Mouse (Mus musculus): ENCODE results near the gene Rab40c. TPM values are rescaled to one million over a fixed set of nuclear protein-coding genes. Genes with fewer than 3 reads are reported as not detected.

The Rab40c gene
- total and polyA plus RNA-seq, 2 experiments from 2014 or later: 38.9 to 42.1 TPM

DNA sequence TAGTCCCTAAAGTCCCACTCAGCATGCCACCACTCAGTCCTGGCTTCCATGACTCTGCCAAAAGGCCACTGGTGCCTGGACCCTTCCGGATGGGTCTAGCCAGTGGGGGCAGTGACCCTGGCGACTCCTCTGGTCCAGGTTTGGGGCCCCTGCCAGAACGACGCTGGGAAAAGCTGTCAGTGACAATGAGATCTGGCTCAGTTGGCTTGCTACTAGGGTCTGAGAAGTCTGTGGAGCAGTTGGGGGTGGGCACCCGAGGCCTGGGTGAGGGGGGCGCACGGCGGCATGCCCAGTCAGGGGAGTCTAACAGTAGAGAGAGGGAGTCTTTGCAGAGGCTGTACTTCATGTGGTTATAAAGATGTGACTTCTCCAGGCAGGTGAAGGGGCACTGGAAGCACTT is 28.5 kb upstream of the Rab40c start:
- H3K9ac ChIP-seq (replicated peaks; ENCODE audit: low read length, poor library complexity, severe bottlenecking): no peak overlapping the region
- H3K9me3 ChIP-seq (ENCODE audit: low read length): no peaks in the 10 kb centered on the region
- H3K4me1 ChIP-seq (ENCODE audit: insufficient read depth, low read length): no peaks in the 10 kb centered on the region
- H3K27me3 ChIP-seq (ENCODE audit: insufficient read depth, low read length): peaks cover 31% of the 10 kb centered on the region
- DNase-seq (ENCODE audit: low spot score) (no peak), ATAC-seq (ENCODE audit: low FRiP score) (no peak)
- no peak overlapping the region for H3K27ac ChIP-seq (ENCODE audit: low read depth, low read length)
- TF ChIP-seq CTCF (IDR thresholded peaks at IDR 0.05): no peak
- 77% methylated on average over 8 of the region's 8 CpGs for WGBS
- H3K4me3 ChIP-seq (ENCODE audit: low read depth, low read length): no peak overlapping the region
- no peak overlapping the region for H3K4me2 ChIP-seq (ENCODE audit: low read depth, low read length, poor library complexity, severe bottlenecking)
- no peaks in the 10 kb centered on the region for H3K36me3 ChIP-seq (ENCODE audit: insufficient read depth, low read length)

DNA sequence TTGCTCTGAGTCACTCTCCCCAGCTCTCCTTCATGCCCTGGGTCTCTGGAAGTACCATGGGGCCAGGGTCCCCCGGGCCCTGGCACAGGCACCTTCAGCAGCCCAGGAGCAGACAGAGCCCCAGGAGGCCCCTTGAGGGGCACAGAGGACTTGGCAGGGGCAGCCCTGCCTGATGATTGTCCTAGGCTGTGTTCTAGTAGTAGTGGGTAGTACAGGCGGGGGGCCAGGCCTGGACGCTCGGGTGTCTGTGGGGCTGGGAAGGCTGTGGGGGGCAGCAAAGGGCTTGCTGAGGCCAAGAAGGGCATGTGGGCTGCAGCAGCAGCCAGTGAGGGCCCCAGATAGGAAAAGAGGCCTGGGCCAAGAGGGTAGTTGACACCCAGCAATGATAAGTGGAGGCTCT is 28.0 kb upstream of the Rab40c start:
- no peak overlapping the region for H3K4me3 ChIP-seq (ENCODE audit: low read depth, low read length)
- WGBS: 81% methylated on average over 4 of the region's 4 CpGs
- no peak for TF ChIP-seq CTCF (IDR thresholded peaks at IDR 0.05)
- no peaks in the 10 kb centered on the region for H3K4me1 ChIP-seq (ENCODE audit: insufficient read depth, low read length)
- no peak overlapping the region for H3K9ac ChIP-seq (replicated peaks; ENCODE audit: low read length, poor library complexity, severe bottlenecking)
- ATAC-seq (ENCODE audit: low FRiP score) (no peak), DNase-seq (ENCODE audit: low spot score) (no peak)
- no peak overlapping the region for H3K27ac ChIP-seq (ENCODE audit: low read depth, low read length)
- H3K36me3 ChIP-seq (ENCODE audit: insufficient read depth, low read length): no peaks in the 10 kb centered on the region
- H3K27me3 ChIP-seq (ENCODE audit: insufficient read depth, low read length): peaks cover 26% of the 10 kb centered on the region
- no peak overlapping the region for H3K4me2 ChIP-seq (ENCODE audit: low read depth, low read length, poor library complexity, severe bottlenecking)
- H3K9me3 ChIP-seq (ENCODE audit: low read length): no peaks in the 10 kb centered on the region

DNA sequence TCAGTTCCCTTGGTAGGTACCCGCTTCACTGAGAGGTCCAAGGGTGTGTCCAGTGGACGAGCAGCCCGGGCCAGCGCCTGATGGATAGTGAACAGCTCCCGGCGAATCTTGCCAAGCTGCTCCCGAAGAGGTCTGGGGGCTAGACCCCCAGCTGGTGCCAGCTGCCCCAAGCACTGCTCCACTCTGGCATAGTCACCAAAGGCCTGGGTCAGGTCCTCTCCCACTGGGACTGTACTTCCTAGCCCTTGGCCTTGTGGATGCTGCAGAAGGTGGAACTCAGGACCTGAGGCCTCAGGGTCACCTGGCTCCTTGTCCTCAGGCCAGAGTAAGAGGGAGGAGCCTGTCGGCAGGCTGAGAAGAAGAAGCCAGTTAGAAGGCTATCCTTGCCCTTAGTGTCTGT is 27.4 kb upstream of the Rab40c start:
- Histone ChIP-seq H3K27me3 (ENCODE audit: insufficient read depth, low read length) (peaks cover 20% of the 10 kb centered on the region), H3K27ac (ENCODE audit: low read depth, low read length) (no peak overlapping the region), H3K36me3 (ENCODE audit: insufficient read depth, low read length) (no peaks in the 10 kb centered on the region), H3K4me2 (ENCODE audit: low read depth, low read length, poor library complexity, severe bottlenecking) (no peak overlapping the region), H3K9ac (replicated peaks; ENCODE audit: low read length, poor library complexity, severe bottlenecking) (no peak overlapping the region), H3K9me3 (ENCODE audit: low read length) (no peaks in the 10 kb centered on the region), H3K4me3 (ENCODE audit: low read depth, low read length) (no peak overlapping the region), H3K4me1 (ENCODE audit: insufficient read depth, low read length) (no peaks in the 10 kb centered on the region)
- WGBS: 89% methylated on average over 8 of the region's 8 CpGs
- ATAC-seq (ENCODE audit: low FRiP score) (no peak), DNase-seq (ENCODE audit: low spot score) (no peak)
- no peak for TF ChIP-seq CTCF (IDR thresholded peaks at IDR 0.05)

DNA sequence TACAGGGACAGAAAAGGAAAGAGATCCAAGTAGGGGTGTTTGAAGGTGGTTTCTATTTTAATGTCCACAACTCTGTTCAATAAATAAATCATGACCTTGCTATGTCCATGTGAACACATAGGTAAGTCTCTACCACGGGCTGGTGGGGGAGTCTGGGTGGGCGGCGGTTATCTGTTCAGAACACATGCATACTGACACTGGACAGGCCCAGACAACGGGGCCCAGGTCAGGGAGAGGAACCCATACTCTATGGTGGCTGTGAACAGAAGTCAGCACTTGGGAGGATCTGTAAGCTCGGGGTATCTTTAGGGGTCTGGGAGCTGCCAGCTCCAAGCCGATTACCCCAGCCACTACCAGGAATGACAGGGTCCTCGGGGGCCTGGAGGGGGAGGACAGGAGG is 26.8 kb upstream of the Rab40c start:
- Histone ChIP-seq H3K9ac (replicated peaks; ENCODE audit: low read length, poor library complexity, severe bottlenecking) (no peak overlapping the region), H3K9me3 (ENCODE audit: low read length) (no peaks in the 10 kb centered on the region), H3K27ac (ENCODE audit: low read depth, low read length) (no peak overlapping the region), H3K4me1 (ENCODE audit: insufficient read depth, low read length) (no peaks in the 10 kb centered on the region), H3K4me3 (ENCODE audit: low read depth, low read length) (no peak overlapping the region), H3K4me2 (ENCODE audit: low read depth, low read length, poor library complexity, severe bottlenecking) (no peak overlapping the region), H3K36me3 (ENCODE audit: insufficient read depth, low read length) (no peaks in the 10 kb centered on the region), H3K27me3 (ENCODE audit: insufficient read depth, low read length) (peaks cover 15% of the 10 kb centered on the region)
- DNase-seq (ENCODE audit: low spot score) (no peak), ATAC-seq (ENCODE audit: low FRiP score) (no peak)
- no peak for TF ChIP-seq CTCF (IDR thresholded peaks at IDR 0.05)
- 74% methylated on average over 7 of the region's 7 CpGs for WGBS

DNA sequence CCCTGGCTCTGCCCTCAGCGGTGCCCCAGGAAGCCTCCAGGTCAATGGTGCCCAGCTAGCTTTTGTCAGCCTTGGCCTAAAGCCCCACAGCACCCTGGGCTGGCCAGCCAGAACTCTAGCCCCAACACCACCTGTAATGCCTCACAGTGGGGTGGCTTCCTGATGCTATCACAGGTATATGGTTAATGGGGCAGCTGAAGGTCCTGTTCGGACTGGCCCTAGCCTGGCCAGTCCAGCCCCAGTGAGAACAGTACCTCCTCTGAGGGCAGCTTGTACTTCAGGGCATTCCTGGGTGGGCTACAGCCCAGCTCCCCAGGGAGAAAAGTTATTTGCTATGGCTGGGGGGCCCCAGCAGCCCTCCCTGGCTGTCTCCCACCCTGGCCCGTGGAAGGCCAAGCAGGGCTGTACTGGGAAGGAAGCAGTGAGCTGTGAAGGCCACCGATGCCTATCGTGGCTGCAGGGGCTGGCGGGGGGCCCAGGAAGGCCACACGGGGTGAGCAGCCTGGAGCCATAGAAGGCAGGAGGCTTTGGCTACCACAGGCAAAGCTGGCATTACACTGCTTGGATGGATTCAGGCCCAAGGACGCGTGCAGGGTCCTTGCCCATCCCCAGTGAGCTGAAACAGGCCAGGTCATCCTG is 26.1 kb upstream of the Rab40c start:
- H3K4me1 ChIP-seq (ENCODE audit: insufficient read depth, low read length): peaks cover 7% of the 10 kb centered on the region; the same call in 1 of the 2 replicates
- H3K27ac ChIP-seq (ENCODE audit: low read depth, low read length): no peak overlapping the region
- no peak overlapping the region for H3K9ac ChIP-seq (replicated peaks; ENCODE audit: low read length, poor library complexity, severe bottlenecking)
- H3K9me3 ChIP-seq (ENCODE audit: low read length): no peaks in the 10 kb centered on the region
- no peak for TF ChIP-seq CTCF (IDR thresholded peaks at IDR 0.05)
- no peaks in the 10 kb centered on the region for H3K36me3 ChIP-seq (ENCODE audit: insufficient read depth, low read length)
- DNase-seq (ENCODE audit: low spot score): no peak
- WGBS: 48% methylated on average over 9 of the region's 9 CpGs
- H3K4me3 ChIP-seq (ENCODE audit: low read depth, low read length): no peak overlapping the region
- peaks cover 8% of the 10 kb centered on the region; the same call in 1 of the 2 replicates for H3K27me3 ChIP-seq (ENCODE audit: insufficient read depth, low read length)
- H3K4me2 ChIP-seq (ENCODE audit: low read depth, low read length, poor library complexity, severe bottlenecking): no peak overlapping the region
- no peak for ATAC-seq (ENCODE audit: low FRiP score)

DNA sequence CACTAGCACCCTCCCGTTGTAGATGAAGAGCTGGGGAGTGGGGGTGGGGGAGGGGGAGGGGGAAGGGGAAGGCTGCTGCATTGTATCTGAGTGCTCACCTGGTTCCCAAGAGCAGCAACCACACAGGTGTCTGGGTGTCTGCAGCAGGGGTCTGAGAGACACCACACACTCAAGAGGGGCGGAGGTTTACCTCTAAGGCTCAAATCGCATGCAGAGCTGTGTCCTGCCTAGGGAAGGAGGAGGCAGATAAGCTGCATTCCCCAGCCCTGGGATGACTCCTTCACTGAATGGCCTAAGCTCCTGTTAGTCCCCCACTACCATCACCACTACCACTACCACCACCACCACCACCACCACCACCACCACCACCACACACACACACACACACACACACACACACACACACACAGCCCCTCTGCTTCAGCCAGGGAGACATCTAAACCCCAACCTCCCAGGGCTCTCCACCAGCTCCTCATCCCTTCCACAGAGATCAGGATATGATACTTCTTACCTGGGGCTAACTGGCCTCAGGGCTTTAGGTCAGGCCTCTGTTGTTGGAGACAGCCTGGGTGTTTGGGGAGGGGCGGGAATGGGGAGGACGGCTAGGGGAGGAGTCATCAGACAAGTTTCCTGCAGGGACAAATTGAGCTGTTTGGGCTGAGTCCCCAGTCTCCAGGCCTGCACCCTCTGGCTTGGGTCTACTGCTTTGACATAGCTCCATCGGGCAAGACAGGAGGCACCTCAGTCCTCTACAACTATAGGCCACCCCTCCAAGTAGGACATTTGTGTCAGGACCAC is 25.0 kb upstream of the Rab40c start, which contains the start of the genes Pigq and Nhlrc4:
Gene Pigq (minus strand): TSS at position 571 of the 798 bp plus-strand sequence.
Gene Nhlrc4 (minus strand): TSS at position 596 of the 798 bp plus-strand sequence.
- 56% methylated on average over 6 of the region's 6 CpGs for WGBS
- ATAC-seq (ENCODE audit: low FRiP score) (no peak), DNase-seq (ENCODE audit: low spot score) (no peak)
- Histone ChIP-seq H3K4me3 (ENCODE audit: low read depth, low read length) (no peak within 1 kb of the TSS), H3K27ac (ENCODE audit: low read depth, low read length) (no peak within 1 kb of the TSS), H3K4me1 (ENCODE audit: insufficient read depth, low read length) (peaks cover 8% of the 10 kb centered on the region; the same call in 1 of the 2 replicates), H3K4me2 (ENCODE audit: low read depth, low read length, poor library complexity, severe bottlenecking) (no peak within 1 kb of the TSS), H3K36me3 (ENCODE audit: insufficient read depth, low read length) (no peaks in the 10 kb centered on the region), H3K27me3 (ENCODE audit: insufficient read depth, low read length) (no peaks in the 10 kb centered on the region), H3K9me3 (ENCODE audit: low read length) (no peaks in the 10 kb centered on the region), H3K9ac (replicated peaks; ENCODE audit: low read length, poor library complexity, severe bottlenecking) (no peak within 1 kb of the TSS)
- no peak for TF ChIP-seq CTCF (IDR thresholded peaks at IDR 0.05)

Measured in midbrain, postnatal 0 days (tissue).